Mouse (Mus musculus): Measurements from ENCODE around the gene Phf12. TPM values are rescaled to one million over a fixed set of nuclear protein-coding genes. Genes with fewer than 3 reads are reported as not detected.
A peak's percentile ranks its signal among the peaks of the same experiment; 100 is the strongest.

The Phf12 gene
- polyA plus RNA-seq, 1 experiment from 2014 or later = 30.6 TPM

- no peak for ATAC-seq (ENCODE audit: low FRiP score)
- H3K27ac ChIP-seq = no peak overlapping the region
- WGBS = 80% methylated on average over 5 of the region's 5 CpGs
- H3K36me3 ChIP-seq = peaks cover 21% of the 10 kb centered on the region
- no peak overlapping the region for H3K4me2 ChIP-seq (replicated peaks)
- H3K9me3 ChIP-seq (replicated peaks) = no peaks in the 10 kb centered on the region
- no peak overlapping the region for H3K9ac ChIP-seq
- no peaks in the 10 kb centered on the region for H3K27me3 ChIP-seq
- no peak overlapping the region for H3K4me3 ChIP-seq
- H3K4me1 ChIP-seq = no peaks in the 10 kb centered on the region
Measured at GRCm38 (mm10) chr11:78069130-78069529, 86.6 kb downstream of the Phf12 start.

GRCm38 (mm10) chr11:78069646-78070045, 87.1 kb downstream of the Phf12 start:
- Histone ChIP-seq H3K4me3 (no peak overlapping the region), H3K4me1 (no peaks in the 10 kb centered on the region), H3K9ac (no peak overlapping the region), H3K27me3 (no peaks in the 10 kb centered on the region), H3K36me3 (peaks cover 26% of the 10 kb centered on the region), H3K9me3 (replicated peaks) (no peaks in the 10 kb centered on the region), H3K27ac (no peak overlapping the region), H3K4me2 (replicated peaks) (no peak overlapping the region)
- ATAC-seq (ENCODE audit: low FRiP score) = no peak
- WGBS = 82% methylated on average over 6 of the region's 6 CpGs

DNA sequence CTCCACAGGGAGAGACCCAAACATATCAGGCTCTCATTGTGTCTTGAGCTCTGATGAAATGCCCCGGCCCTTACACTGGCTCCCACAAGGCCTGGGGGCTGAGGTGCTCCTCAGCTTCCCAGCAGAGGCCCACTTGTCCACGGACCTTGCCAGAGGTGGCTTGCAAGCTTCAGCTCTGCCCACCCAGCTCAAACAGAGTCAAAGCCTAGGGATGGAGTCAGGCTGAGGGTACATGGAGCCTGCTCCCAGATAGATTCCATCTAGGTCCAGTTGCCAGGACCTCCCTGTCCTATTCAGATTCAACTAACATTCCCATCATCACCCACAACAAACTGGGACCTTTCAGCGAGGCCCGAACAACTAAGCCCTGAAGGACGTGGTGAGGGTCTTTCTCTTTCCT, 89.4 kb downstream of the Phf12 start:
- Histone ChIP-seq H3K27ac (no peak overlapping the region), H3K4me2 (replicated peaks) (no peak overlapping the region), H3K9me3 (replicated peaks) (no peaks in the 10 kb centered on the region), H3K4me1 (no peaks in the 10 kb centered on the region), H3K27me3 (no peaks in the 10 kb centered on the region), H3K36me3 (peaks cover 47% of the 10 kb centered on the region), H3K9ac (no peak overlapping the region), H3K4me3 (no peak overlapping the region)
- WGBS = 93% methylated on average over 5 of the region's 5 CpGs
- ATAC-seq (ENCODE audit: low FRiP score) = no peak

DNA sequence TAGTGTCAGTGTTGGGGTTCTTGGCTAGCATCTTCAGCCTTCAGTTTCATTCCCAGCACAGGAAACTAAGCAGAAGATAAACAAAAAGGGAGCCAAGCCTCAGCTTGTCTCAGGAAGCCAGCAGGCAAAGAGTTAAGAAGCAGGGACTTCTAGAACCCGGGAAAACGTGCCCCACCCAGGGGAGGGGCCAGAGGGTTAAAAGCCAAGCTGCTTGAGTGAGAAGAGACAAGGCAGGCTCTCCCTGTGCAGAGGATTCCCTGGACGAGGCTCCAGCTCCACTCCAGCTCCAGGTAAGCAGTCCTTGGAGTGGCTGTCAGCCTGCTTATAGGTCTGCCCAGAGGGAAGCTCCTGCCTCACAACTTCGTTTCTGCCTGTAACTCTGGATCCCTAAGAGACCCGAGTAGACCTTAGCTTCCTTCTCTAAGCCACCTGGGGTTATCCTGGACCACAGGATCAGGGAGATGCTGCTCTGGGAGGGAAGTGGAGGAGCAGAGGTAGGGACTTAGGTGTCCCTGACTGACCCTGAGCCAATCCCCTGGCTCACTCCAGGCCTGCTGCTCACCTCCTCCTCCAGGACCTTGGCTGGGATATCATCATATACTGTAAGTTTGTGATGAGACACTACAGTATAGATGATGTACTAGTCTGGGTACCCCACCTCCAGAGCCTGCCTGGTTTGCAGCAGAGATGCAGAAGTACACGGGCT, 90.0 kb downstream of the Phf12 start:
- WGBS = 32% methylated on average over 6 of the region's 6 CpGs
- Histone ChIP-seq H3K4me3 (no peak overlapping the region), H3K9ac (no peak overlapping the region), H3K4me2 (replicated peaks) (no peak overlapping the region), H3K4me1 (no peaks in the 10 kb centered on the region), H3K36me3 (peaks cover 52% of the 10 kb centered on the region), H3K27ac (no peak overlapping the region), H3K27me3 (no peaks in the 10 kb centered on the region), H3K9me3 (replicated peaks) (no peaks in the 10 kb centered on the region)
- no peak for ATAC-seq (ENCODE audit: low FRiP score)

DNA sequence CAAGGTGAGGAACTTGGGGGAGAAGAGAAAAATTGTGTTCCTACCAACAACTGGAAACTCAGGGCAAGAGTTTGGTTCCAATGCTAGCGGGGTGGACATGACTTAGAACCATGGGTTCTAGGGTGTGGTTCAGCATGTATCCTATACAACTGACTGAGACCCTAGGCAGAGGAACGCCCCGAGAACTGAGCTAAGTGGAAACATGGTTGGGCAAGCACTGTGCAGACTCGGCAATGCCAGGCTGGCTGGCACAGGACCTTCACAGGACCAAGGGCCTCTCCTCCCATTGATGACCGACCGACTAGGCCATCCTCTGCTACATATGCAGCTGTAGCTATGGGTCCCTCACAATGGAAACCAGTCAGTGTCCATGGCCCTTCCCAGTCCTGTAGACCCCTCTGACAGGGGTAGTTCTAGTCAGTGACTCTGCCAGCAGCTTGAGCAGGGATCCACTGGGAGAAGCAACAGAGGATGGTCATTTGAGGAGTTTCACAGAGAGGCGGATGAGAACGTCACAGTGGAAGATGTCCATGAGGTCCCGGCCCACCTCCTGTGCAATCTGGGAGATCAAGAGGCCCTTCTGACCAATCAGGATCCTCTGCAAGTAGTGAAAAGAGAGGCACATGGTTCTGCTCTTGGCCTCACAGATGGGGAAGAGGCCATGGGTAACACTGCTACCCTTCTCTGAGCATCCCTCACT, 91.2 kb downstream of the Phf12 start:
- Histone ChIP-seq H3K4me3 (no peak overlapping the region), H3K36me3 (peaks cover 54% of the 10 kb centered on the region), H3K9me3 (replicated peaks) (no peaks in the 10 kb centered on the region), H3K4me1 (no peaks in the 10 kb centered on the region), H3K27ac (no peak overlapping the region), H3K9ac (no peak overlapping the region), H3K4me2 (replicated peaks) (no peak overlapping the region), H3K27me3 (no peaks in the 10 kb centered on the region)
- WGBS = 96% methylated on average over 9 of the region's 9 CpGs
- ATAC-seq (ENCODE audit: low FRiP score) = no peak

DNA sequence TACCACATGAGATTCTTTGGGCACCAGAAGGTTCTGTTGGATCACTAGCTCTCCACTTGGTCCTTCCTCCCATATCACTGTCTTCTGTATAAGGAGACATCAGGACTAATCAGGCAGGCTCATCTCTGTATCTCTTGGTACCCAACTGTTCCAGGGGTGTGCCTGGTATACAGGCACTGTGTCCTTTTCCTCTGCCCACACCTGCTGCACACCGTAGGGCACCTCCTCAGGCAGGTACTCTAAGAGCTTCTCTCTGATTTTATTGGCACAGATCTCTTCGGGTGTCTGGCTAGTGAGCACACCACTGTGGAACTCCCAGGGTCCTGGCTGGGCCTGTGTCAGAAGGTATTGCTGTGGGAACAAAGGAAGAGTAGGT, 91.7 kb downstream of the Phf12 start:
- no peak for ATAC-seq (ENCODE audit: low FRiP score)
- H3K9me3 ChIP-seq (replicated peaks) = no peaks in the 10 kb centered on the region
- no peaks in the 10 kb centered on the region for H3K27me3 ChIP-seq
- 87% methylated on average over 2 of the region's 2 CpGs for WGBS
- H3K4me3 ChIP-seq = no peak overlapping the region
- no peak overlapping the region for H3K4me2 ChIP-seq (replicated peaks)
- peaks cover 54% of the 10 kb centered on the region for H3K36me3 ChIP-seq
- no peak overlapping the region for H3K9ac ChIP-seq
- peaks cover 3% of the 10 kb centered on the region; the same call in 1 of the 2 replicates for H3K4me1 ChIP-seq
- H3K27ac ChIP-seq = no peak overlapping the region

DNA sequence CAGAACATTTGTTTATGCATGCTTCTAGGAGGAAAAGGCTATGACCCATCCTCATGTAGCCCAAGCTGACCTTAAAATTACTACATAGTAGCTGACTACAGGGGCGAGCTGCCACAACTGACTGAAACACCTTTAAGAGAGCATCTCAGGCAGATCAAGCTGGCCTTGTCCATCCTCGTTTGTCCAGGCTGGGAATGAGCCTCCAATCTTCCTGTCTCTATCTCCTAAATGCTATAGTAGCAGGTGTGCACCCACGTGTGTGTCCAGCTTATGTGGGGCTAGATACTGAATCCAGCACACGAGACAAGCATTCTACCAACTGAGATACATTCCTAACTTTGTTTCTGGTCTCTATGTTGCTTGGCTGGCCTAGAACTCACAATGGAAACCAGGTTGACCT, 92.1 kb downstream of the Phf12 start:
- H3K4me2 ChIP-seq (replicated peaks) = no peak overlapping the region
- no peak for ATAC-seq (ENCODE audit: low FRiP score)
- no peak overlapping the region for H3K4me3 ChIP-seq
- peaks cover 54% of the 10 kb centered on the region for H3K36me3 ChIP-seq
- H3K4me1 ChIP-seq = peaks cover 7% of the 10 kb centered on the region
- no peaks in the 10 kb centered on the region for H3K27me3 ChIP-seq
- H3K27ac ChIP-seq = no peak overlapping the region
- no peaks in the 10 kb centered on the region for H3K9me3 ChIP-seq (replicated peaks)
- no peak overlapping the region for H3K9ac ChIP-seq
- WGBS = 92% methylated on average over 4 of the region's 4 CpGs

MicroRNAs within 50 kb of the gene (microRNA counts, 519-probe panel; counts per million panel counts)
- microRNA mmu-miR-144 (1,539 counts per million, percentile 60 among the panel's probes with 10 or more counts), microRNA mmu-miR-451 (2,939 counts per million, percentile 69 among the panel's probes with 10 or more counts)

Small RNAs within 50 kb of the gene (microRNA-seq; reads per million reads assigned to microRNA genes)
- gene Mir144 = 24.7 reads per million, percentile 30 among the genes with 10 or more reads in this experiment
- gene Mir451a = not detected
- not detected for gene Mir451b

Other genes with a start within 250 kb of the Phf12 start
- gene Myo18a, start 219.5 kb upstream of the Phf12 start, polyA plus RNA-seq (2016; fragmentation: Nextera tagmentation; extraction: Ambion mirVana) = 55.9 and 58.9 TPM in 2 replicates
- 2.7 and 2.9 TPM in 2 replicates for gene Gm10277, start 195.0 kb upstream of the Phf12 start, polyA plus RNA-seq (2016; fragmentation: Nextera tagmentation; extraction: Ambion mirVana)
- gene Pipox, start 88.7 kb upstream of the Phf12 start, polyA plus RNA-seq (2016; fragmentation: Nextera tagmentation; extraction: Ambion mirVana) = 5.0 and 7.1 TPM in 2 replicates
- gene Sez6, start 52.0 kb upstream of the Phf12 start, polyA plus RNA-seq (2016; fragmentation: Nextera tagmentation; extraction: Ambion mirVana) = 47.3 and 48.7 TPM in 2 replicates
- 24.2 and 24.8 TPM in 2 replicates for gene Dhrs13, start 49.5 kb downstream of the Phf12 start, polyA plus RNA-seq (2016; fragmentation: Nextera tagmentation; extraction: Ambion mirVana)
- gene Flot2, start 55.2 kb downstream of the Phf12 start, polyA plus RNA-seq (2016; fragmentation: Nextera tagmentation; extraction: Ambion mirVana) = 65.2 and 73.2 TPM in 2 replicates
- 31.5 and 31.8 TPM in 2 replicates for gene Eral1, start 97.6 kb downstream of the Phf12 start, polyA plus RNA-seq (2016; fragmentation: Nextera tagmentation; extraction: Ambion mirVana)
- 24.3 and 28.0 TPM in 2 replicates for gene Fam222b, start 111.9 kb downstream of the Phf12 start, polyA plus RNA-seq (2016; fragmentation: Nextera tagmentation; extraction: Ambion mirVana)
- 149 and 152 TPM in 2 replicates for gene Traf4, start 182.8 kb downstream of the Phf12 start, polyA plus RNA-seq (2016; fragmentation: Nextera tagmentation; extraction: Ambion mirVana)
- gene Nek8, start 193.9 kb downstream of the Phf12 start, polyA plus RNA-seq (2016; fragmentation: Nextera tagmentation; extraction: Ambion mirVana) = 10.7 and 12.9 TPM in 2 replicates
- gene Tlcd1, start 194.0 kb downstream of the Phf12 start, polyA plus RNA-seq (2016; fragmentation: Nextera tagmentation; extraction: Ambion mirVana) = 9.4 and 10.2 TPM in 2 replicates
- gene Rpl23a, start 200.8 kb downstream of the Phf12 start, polyA plus RNA-seq (2016; fragmentation: Nextera tagmentation; extraction: Ambion mirVana) = 894 and 983 TPM in 2 replicates
- 75.2 and 81.0 TPM in 2 replicates for gene Rab34, start 205.7 kb downstream of the Phf12 start, polyA plus RNA-seq (2016; fragmentation: Nextera tagmentation; extraction: Ambion mirVana)
- 2.8 and 3.0 TPM in 2 replicates for gene Proca1, start 210.6 kb downstream of the Phf12 start, polyA plus RNA-seq (2016; fragmentation: Nextera tagmentation; extraction: Ambion mirVana)